Mouse (Mus musculus) lung, postnatal 25 days (tissue): Measurements from ENCODE around the gene Cnot8.

Source experiments
- DNase-seq: peaks from one replicate; pipeline ENCODE4 v3.0.0; 2022; ENCODE audit warnings: low spot score

Gene Cnot8

DNA sequence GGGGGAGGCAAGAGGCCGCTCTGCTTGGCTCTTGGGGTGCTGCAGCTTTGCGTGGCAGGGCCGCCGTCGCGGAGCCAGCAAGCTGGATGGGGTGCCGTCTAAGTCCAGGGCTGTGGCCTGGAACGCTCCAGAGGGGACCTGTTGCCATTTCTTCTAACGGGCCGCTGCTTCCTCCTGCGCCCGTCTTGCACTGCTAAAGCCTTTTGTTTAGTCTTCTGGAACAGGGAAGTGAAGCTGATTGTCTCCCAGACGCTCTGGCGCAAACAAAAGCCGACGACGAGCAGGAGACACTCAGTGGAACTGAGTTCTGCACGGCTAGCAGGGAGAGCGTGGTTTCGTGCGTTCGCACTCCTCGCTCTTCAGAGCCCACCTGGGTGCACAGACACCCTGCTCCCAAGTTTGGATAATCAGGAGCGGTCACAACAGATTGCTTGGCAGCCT is 418 bp downstream of the Cnot8 start:
- DNase-seq = peak; percentile 46

DNA sequence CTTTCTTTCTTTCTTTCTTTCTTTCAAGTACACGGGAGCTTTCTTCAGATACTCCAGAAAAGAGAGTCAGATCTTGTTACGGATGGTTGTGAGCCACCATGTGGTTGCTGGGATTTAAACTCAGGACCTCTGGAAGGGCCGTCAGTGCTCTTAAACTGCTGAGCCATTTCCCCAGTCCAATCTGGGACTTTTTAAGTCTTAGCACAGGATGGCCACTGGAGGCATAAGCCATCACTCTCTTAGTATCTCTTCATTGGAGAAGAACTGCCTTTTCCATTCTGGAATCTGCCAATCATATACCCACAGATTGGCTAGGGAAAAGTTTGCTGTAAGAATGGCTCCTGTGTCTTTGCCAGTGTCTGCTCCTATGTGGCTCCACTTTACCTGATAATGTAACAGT is 3.1 kb downstream of the Cnot8 start:
- no peak for DNase-seq

DNA sequence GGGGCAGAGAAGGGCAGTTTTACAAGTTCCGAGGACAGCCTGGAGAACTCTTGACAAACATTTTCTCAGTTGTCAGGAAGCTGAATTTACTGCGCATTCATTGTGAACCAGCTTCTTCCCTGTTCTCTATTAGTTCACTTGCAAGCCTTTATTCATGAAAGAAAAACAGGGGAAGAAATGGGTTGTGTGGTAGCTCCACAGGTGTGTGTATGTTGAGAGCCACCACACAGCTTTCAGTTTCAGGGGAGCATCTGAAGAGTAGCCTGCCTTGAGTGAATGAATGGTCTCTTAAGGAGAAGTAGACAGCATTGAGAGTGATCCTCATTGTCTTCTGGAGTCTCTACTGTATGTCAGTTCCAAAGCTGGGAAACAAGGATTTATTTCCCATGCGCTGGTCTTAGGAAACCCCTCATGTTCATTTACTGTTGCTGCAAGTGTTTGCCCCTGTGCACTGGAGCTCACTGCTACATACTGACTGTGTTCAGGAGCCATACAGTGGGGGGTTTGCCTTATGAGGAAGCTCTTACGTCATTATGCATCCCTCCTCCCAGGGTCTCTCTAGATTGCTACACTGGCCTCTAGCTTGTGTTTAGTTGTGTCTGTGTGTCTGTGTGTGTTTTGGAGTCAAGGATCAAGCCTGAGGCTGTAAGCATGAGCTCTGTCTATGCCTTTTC is 3.8 kb downstream of the Cnot8 start:
- no peak for DNase-seq

DNA sequence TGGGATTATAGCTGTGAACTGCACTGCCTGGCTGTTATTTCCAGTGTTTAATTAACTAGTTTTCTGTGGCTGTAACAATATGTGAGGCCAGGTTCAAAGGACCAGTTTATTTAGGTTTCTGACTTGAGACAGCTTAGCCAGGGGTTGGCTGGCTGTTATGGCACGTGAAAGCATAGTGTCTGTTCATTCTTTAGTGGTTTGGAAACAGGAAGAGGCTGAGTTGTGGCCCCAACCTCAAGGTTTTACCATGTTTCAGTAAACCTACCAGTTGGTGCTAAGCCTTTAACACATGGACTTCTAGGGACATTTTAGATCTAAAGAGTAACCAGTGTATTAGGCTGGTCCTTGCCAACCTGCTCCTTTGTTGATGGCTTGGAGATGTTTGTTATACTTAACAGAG is 12.6 kb downstream of the Cnot8 start:
- no peak for DNase-seq

DNA sequence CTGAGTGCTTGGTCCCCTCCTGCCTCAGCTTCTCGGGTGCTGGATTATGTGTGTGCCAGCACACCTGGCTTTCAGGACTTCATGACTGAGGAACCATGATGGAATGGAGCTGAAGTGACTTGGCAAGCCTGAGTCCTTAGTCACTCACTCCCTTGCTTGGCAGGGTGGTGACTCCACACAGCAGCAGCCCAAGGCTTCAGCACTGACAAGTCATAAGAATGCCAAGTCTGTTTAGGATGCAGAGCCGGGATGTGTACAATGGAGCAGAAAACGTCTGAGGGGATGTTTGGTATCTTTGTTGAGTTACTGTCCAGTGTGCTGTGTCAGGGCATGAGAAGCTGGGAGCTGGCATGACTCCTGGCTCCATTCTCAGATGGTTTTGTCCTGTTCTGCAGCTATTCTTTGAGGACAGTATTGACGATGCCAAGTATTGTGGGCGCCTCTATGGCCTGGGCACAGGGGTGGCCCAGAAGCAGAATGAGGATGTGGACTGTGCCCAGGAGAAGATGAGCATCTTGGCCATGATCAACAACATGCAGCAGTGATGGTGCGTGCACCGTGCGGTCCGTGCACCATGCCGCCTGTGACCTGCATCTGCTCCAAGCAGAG is 13.2 kb downstream of the Cnot8 start:
- DNase-seq = no peak

DNA sequence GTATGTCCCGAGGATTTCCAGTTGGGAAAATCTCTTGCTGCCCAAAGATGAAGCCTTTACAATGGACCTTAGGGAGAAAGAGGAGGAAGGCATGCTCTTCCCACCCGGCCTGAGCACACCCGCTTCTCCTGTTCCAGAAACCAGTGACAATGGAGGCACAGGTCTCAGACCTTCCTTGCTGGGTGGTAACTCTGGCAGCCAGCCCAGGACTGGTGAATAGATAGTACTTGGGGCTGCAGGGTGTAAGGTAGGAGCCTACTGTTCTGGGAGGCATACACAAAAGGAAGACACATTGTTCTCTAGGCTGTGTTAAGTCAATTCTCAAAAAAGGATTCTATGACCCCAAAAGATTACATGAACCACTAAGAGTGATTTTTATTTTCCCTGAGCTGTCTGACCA is 16.7 kb downstream of the Cnot8 start:
- DNase-seq = no peak

DNA sequence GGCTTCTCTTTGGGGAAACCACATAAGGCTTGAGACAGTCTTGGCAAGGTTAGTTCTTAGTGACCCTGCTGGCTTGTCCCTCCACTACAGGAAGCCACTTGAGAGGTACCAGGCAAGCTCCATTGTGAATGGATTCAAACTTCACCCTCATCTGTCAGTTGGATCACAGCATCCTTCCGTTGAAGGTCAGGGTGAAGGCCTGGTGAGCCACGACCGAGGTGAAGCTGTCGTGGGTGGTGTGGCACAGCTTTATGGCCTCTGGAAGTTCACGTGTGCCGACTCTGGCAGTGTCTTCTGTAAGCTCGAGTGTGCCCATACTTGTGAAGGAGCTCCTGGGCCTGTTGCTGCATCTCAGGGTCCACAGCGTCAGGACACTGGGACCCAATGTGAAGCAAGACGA is 17.4 kb downstream of the Cnot8 start:
- no peak for DNase-seq

DNA sequence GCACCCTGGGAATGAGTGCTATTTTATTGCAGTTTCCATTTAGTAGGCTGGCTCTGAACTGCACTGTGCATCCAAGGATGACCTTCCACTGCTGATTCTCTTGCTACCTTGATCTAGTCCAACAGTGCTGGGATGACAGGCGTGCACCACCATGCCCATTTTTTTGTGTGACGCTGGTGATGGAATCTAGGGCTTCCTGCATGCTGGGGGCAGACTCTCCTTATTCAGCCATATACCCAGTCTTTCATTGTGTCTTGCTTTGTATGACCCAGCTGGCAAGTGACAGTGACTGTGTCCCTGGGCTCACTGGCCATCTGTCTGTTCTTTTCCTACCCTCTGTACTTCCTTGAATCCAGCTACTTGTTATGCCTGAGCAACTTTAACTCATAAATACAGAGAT is 19.8 kb downstream of the Cnot8 start:
- DNase-seq = no peak

DNA sequence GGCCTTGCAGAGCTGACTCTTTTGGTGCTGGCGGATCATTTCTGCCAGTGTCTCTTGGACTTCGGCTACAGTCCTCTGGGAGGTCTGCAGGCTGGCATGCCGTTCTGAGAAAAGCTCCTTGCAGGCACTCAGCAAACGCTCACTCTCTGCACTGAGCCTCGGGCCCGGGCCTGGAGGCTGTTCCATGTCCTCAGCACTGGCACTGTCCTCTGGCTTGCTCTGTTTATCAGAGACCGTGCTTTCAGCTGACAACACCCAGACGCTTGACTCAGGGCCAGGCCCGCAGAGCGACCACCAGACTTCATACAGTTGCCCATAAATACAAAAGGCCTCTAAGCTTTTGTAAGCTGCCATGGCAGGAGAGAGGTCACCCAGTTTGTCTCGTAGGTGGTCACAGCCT is 21.1 kb downstream of the Cnot8 start:
- DNase-seq = no peak

DNA sequence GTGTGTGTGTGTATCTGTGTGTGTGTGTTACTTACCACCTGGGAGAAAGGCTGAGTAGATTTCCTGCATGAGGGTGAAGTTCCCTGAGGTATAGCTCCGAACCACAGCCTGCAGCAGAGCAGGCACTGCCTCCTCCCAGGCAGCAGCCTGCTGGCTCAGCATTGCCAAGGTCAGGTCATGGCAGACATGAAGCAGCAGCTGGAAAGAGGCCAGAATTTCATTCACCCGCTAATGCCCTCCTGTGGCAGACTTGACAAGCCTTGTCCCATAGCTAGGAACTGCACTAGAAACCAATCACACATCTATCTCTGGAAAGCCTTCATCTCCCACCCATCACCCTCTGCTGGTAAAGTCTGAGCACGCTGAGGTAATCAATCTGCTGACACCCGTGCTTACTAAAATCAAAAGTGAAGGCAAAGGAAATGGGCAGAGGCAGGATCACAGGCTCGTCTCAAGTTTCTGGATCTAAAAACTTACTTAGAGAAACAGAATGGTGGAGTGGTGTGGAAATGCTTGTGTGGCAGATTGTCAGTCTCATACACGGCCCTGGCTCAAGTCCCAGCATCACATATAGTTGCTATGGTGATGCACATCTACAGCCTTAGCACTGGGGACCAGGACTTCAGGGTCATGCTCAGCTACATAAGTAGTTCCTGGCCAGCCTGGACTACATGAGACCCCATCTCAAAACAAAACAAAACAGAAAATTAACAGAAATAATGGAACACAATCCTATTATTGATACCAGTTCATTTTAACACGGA is 22.6 kb downstream of the Cnot8 start:
- peak; percentile 16 for DNase-seq

DNA sequence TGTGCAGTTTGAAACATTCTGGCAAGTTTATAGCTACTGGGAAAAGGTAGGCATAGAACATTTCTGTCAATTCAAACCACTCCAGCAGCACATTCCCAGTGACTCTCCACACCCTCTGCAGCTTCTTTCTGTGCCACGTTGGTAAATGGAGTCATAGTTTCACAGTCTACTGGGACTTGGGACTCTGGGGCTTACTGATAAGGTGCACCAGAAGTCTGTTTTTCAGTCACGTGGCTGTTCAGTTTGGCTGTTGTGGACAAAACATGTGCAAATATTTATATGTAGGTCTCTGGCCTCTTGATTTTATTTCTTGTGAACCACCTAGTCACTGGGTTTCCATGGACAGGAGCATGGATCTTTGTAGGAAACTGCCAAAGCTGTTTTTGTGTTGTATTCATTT is 23.6 kb downstream of the Cnot8 start:
- no peak for DNase-seq

DNA sequence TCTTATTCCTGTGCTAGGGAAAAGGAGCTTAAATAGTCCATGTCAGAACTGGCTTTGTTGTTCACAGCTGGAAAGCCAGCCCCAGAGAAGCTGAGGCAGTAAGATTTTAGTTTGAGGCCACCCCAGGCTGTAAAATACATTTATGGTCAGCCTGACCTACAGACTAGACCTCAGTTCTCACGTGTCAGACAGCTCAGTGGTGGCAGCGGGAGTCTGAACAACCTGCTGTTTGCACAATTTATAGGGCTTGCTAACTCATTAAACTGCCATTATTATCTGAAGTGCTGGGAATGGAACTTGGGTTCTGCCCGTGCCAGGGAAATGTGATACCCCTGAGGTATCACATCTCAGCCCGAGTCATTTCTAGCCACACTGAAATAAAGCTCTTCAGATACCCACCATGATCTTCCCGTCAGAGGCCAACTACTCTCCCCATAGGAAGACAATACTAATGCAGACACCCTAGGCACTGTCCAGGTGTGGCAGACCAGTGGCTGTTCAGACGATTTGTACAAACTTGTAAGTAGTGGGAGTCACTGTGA is 25.4 kb downstream of the Cnot8 start:
- no peak for DNase-seq

DNA sequence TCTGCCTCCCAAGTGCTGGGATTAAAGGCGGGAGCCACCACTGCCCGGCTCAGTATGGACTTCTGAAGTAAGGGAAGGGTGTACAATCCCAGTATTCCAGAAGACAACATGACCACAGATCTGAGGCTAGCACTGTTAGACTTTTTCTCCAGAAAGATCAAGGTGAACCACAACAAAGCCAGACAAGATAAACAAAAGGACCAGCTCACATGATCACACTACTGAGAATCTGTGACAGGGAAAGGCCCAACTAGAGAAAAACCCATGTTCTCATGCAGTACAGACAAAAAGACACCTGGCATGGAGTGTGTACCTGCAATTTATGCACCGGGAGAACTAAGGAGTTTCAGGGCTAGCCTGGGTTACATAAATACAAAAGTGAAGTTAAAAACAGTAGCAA is 28.1 kb downstream of the Cnot8 start:
- no peak for DNase-seq

DNA sequence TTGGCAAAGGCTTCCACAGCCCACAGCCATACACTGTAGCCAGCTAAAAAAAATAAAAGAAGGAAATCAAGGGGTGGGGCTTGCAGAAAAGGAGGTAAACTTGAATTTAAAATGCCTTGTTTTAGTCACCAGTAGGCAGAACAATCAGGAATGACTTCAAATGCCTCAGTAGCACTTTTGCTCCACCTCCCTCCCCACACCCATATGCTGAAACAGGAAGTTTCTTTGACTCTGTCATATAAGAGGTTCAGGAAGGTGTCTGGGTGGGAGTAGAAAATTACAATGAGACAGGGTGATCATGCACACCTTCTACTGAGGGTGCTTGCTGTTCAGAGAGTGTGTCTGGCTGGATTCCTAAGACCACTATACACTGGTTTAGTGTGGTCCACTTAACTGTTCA is 30.9 kb downstream of the Cnot8 start:
- DNase-seq = no peak

DNA sequence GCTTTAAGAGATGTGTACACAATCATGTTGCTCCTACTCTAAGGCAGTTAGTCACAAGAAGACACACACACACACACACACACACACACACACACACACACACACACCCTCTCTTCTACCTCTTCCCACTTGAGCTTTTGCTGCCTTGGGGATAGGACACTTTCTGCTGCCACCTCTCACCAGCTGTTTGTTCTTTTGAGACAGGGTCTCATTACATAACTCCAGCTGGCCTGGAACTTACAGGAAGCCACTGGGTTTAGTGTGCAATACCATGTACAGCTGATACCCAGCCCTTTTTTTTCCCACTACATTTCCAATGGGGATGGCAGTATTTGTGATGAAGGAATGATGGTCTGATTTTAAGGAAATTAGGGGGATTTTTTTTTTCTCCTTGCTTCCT is 31.3 kb downstream of the Cnot8 start:
- no peak for DNase-seq

DNA sequence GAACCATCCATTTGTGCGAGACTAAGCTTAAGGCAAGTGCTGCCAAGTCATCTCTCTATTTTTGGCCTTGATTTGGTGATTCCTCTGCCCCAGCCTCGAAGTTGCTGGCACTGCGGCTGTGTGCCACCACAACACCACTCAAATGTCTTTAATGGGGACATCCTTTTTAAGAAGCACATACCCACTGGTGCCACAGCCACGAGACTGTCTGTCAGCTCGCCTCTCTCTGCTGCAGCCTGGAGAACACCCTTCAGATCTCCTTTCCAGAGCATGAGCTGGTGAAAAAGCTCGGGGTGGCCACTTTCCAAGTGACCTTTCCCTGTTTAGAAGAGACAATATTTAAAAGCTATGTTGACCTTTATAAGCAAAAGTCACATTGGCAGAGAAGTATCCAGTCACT is 32.7 kb downstream of the Cnot8 start:
- DNase-seq = no peak

DNA sequence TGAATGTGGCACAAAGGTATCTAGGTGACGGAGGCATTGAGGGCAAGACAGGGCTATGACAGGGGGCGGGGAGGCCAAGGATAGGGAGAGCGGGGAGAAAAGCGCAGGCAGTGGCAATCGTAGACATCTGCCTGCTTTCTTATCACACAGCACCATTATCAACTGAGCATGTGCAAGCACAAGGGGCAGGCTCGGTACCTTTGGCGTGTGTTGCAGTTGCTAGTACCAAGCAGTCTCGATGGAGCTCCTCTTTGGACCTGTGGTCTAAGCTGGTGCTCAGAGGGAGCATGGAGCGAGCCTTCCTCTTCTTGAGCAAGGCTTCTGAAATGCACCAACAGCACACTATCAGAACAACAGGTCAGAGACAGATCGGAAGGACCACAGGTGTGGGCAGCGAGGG is 34.9 kb downstream of the Cnot8 start:
- no peak for DNase-seq

DNA sequence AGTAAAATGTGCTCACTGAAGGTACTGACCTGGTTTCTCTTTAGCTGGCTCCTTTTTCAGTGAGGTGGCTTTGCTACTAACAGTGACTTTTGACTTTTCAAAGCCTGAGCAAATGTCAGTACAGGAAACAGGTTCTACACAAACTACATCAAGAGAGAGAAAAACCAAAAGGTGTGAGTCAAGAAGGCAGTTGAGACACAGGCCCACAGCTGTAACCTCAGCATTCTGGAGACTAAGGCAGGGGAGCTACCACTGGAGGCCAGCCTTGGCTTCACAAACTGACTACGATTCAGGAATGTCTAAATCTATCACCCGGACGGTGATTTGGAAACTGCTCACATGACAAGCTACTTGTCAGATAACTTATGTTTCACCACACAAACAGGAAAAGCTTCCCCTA is 35.5 kb downstream of the Cnot8 start:
- no peak for DNase-seq

DNA sequence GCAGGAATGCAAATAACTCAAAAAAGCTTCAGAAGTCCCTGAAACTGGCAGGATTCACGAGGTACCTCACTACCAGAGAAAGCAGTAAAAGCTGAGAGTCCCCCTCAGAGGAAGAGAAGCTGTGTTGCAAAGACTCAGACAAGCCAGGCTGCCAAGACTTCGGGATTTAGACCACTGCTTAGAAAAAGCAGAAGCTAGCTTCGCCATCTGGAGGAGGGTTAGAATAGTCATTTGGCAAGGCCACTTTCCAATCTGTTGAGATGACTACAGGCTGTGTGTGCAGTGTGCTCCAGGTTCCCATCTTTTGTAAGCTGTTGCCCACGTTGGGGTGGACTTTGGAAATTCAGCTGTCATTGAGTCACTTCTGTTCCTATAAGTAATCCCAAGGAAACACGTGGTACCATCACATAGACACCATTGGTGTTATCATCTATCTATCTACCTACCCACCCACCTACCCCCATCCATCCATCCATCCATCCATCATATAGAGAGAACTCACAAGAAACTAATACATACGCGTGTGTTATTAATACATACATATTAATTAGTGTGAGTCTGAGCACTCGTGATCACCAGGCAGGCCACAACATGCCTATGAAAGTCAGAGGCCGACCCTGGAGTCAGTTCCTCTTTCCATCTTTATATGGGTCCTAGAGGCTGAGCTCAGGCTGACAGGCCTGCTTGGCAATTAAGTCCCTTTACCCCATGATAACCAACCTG is 39.9 kb downstream of the Cnot8 start:
- no peak for DNase-seq

DNA sequence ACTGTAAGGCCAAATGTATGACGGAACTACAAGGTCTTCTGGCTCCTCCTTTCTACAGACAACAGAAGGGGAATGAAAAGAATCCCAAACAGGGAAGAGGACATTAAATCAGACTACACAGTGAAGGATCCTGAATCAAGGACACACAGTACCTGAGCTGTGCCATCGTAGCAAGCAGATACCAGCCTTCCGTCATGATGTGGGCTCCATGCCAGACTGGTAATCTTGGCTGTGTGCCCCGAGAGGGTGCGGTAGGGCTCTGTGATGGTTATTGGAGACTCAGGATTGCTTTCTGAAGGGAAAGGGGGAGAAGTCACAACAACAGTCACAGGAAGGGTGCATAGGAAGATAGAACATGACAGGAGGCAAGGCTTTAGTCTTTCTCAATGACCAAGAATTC is 42.3 kb downstream of the Cnot8 start:
- DNase-seq = no peak

DNA sequence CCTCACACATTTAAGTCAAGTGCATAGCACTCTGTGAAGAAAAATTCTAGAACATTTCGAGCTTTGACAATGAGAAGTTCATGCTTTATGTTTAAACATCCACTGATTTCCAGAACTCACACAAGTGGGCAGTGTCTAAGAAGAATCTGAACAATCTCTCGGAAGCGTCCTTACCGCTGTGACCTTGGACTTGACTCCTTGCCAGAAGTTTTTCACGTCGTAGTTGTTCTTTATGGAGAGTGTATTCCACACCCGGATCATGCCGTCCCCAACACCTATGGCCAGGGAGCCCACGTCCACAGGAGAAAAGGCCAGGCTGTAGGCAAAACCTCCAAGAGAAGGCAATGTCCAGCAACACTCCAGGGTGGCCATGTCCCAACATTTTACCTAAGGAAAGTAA is 51.5 kb downstream of the Cnot8 start:
- no peak for DNase-seq

DNA sequence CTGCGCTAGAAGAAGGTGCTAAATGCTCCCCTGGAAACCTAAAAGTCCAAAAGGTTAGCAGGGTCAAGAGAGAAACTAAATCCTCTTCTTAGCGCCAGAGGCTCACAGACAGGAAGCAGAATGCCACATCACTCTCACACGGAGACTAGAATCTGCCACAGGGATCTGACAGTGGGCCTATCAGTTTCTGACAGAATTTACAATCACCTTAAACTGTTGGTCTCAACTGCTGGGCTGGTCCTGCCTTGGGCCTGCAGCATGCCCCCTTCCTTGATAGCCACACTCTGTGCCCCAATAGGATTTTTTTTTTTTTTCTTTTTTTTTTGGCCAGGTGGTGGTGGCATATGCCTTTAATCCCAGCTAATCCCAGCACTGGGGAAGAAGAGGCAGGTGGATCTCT is 52.9 kb downstream of the Cnot8 start:
- DNase-seq = no peak

DNA sequence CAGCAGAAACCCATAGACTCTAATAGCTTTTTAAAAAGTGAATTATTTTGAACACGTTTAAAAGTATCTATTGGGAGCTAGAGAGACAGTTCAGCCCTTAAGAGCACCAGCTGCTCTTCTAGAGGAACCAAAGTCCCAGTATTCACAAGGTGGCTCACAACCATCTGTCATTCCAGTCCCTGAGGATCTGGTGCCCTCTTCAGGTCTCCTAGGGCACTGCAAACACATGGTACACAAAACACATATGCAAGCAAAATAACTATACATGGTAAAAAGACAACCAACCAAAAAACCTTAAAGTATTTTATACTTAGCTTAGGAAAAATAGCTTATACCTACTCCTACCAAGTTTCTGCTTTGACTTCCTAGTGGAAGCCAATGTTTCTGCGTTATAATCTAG is 61.1 kb downstream of the Cnot8 start:
- no peak for DNase-seq
